Mouse (Mus musculus): ENCODE results near the gene Phldb3. TPM values are rescaled to one million over a fixed set of nuclear protein-coding genes. Genes with fewer than 3 reads are reported as not detected.

Gene Phldb3
- polyA plus RNA-seq, 1 experiment from 2014 or later, result 0.12 TPM

GRCm38 (mm10) chr7:24599211-24600067 is 11.1 kb upstream of the Phldb3 start:
- H3K4me3 ChIP-seq (ENCODE audit: low read depth, low read length), result no peak overlapping the region
- no peak for DNase-seq
- no peaks in the 10 kb centered on the region for H3K9me3 ChIP-seq (ENCODE audit: low read length)
- H3K27ac ChIP-seq (ENCODE audit: low read depth), result 0 out of 2 replicates have a peak overlapping the region, but pooled peaks have one; percentile 36
- no peak overlapping the region for H3K4me2 ChIP-seq (ENCODE audit: low read depth, low read length)
- WGBS (ENCODE audit: insufficient replicate concordance), result 63% methylated on average over 15 of the region's 15 CpGs
- no peak overlapping the region for H3K9ac ChIP-seq (replicated peaks)
- peaks cover 3% of the 10 kb centered on the region; the same call in 1 of the 2 replicates for H3K36me3 ChIP-seq (replicated peaks; ENCODE audit: insufficient read depth, low read length)
- ATAC-seq, result peak; percentile 40
- TF ChIP-seq EP300 (IDR thresholded peaks at IDR 0.05; ENCODE audit: low read depth), result no peak
- peak; percentile 51 for TF ChIP-seq CTCF (IDR thresholded peaks at IDR 0.05; ENCODE audit: low read depth)
- H3K4me1 ChIP-seq (ENCODE audit: insufficient read depth), result peaks cover 9% of the 10 kb centered on the region
- no peaks in the 10 kb centered on the region for H3K27me3 ChIP-seq (ENCODE audit: insufficient read depth, low read length)

- TF ChIP-seq EP300 (IDR thresholded peaks at IDR 0.05; ENCODE audit: low read depth) (no peak), CTCF (IDR thresholded peaks at IDR 0.05; ENCODE audit: low read depth) (peak; percentile 100)
- H3K27ac ChIP-seq (ENCODE audit: low read depth), result no peak overlapping the region
- H3K9me3 ChIP-seq (ENCODE audit: low read length), result no peaks in the 10 kb centered on the region
- ATAC-seq (peak; percentile 85), DNase-seq (peak; percentile 95)
- H3K36me3 ChIP-seq (replicated peaks; ENCODE audit: insufficient read depth, low read length), result peaks cover 3% of the 10 kb centered on the region; the same call in 1 of the 2 replicates
- no peak overlapping the region for H3K4me2 ChIP-seq (ENCODE audit: low read depth, low read length)
- WGBS (ENCODE audit: insufficient replicate concordance), result 7% methylated on average over 13 of the region's 13 CpGs
- no peak overlapping the region for H3K9ac ChIP-seq (replicated peaks)
- H3K27me3 ChIP-seq (ENCODE audit: insufficient read depth, low read length), result no peaks in the 10 kb centered on the region
- H3K4me1 ChIP-seq (ENCODE audit: insufficient read depth), result peaks cover 7% of the 10 kb centered on the region
- H3K4me3 ChIP-seq (ENCODE audit: low read depth, low read length), result no peak overlapping the region
Measured at GRCm38 (mm10) chr7:24600941-24601597, 9.5 kb upstream of the Phldb3 start.

GRCm38 (mm10) chr7:24605561-24605960 is 5.0 kb upstream of the Phldb3 start:
- H3K4me3 ChIP-seq (ENCODE audit: low read depth, low read length), result no peak overlapping the region
- TF ChIP-seq CTCF (IDR thresholded peaks at IDR 0.05; ENCODE audit: low read depth) (no peak), EP300 (IDR thresholded peaks at IDR 0.05; ENCODE audit: low read depth) (no peak)
- DNase-seq (no peak), ATAC-seq (no peak)
- no peaks in the 10 kb centered on the region for H3K9me3 ChIP-seq (ENCODE audit: low read length)
- H3K9ac ChIP-seq (replicated peaks), result no peak overlapping the region
- no peak overlapping the region for H3K4me2 ChIP-seq (ENCODE audit: low read depth, low read length)
- H3K27me3 ChIP-seq (ENCODE audit: insufficient read depth, low read length), result no peaks in the 10 kb centered on the region
- 81% methylated on average over 7 of the region's 7 CpGs for WGBS (ENCODE audit: insufficient replicate concordance)
- no peak overlapping the region for H3K27ac ChIP-seq (ENCODE audit: low read depth)
- peaks cover 11% of the 10 kb centered on the region for H3K4me1 ChIP-seq (ENCODE audit: insufficient read depth)
- H3K36me3 ChIP-seq (replicated peaks; ENCODE audit: insufficient read depth, low read length), result peaks cover 7% of the 10 kb centered on the region; the same call in 1 of the 2 replicates

GRCm38 (mm10) chr7:24606046-24606445 is 4.5 kb upstream of the Phldb3 start:
- Histone ChIP-seq H3K9me3 (ENCODE audit: low read length) (no peaks in the 10 kb centered on the region), H3K4me2 (ENCODE audit: low read depth, low read length) (no peak overlapping the region), H3K4me1 (ENCODE audit: insufficient read depth) (peaks cover 15% of the 10 kb centered on the region), H3K9ac (replicated peaks) (no peak overlapping the region), H3K27me3 (ENCODE audit: insufficient read depth, low read length) (no peaks in the 10 kb centered on the region), H3K36me3 (replicated peaks; ENCODE audit: insufficient read depth, low read length) (peaks cover 7% of the 10 kb centered on the region; the same call in 1 of the 2 replicates), H3K4me3 (ENCODE audit: low read depth, low read length) (no peak overlapping the region), H3K27ac (ENCODE audit: low read depth) (0 out of 2 replicates have a peak overlapping the region, but pooled peaks have one; percentile 29)
- 70% methylated on average over 7 of the region's 7 CpGs for WGBS (ENCODE audit: insufficient replicate concordance)
- TF ChIP-seq EP300 (IDR thresholded peaks at IDR 0.05; ENCODE audit: low read depth) (no peak), CTCF (IDR thresholded peaks at IDR 0.05; ENCODE audit: low read depth) (no peak)
- DNase-seq, result peak; percentile 49
- no peak for ATAC-seq

GRCm38 (mm10) chr7:24608017-24608416 is 2.5 kb upstream of the Phldb3 start:
- Histone ChIP-seq H3K4me1 (ENCODE audit: insufficient read depth) (peaks cover 26% of the 10 kb centered on the region), H3K9ac (replicated peaks) (0 out of 2 replicates have a peak overlapping the region, but pooled peaks have one; percentile 48), H3K4me2 (ENCODE audit: low read depth, low read length) (peak overlapping the region; percentile 59), H3K27ac (ENCODE audit: low read depth) (peak overlapping the region; percentile 59; the same call in 1 of the 2 replicates), H3K36me3 (replicated peaks; ENCODE audit: insufficient read depth, low read length) (peaks cover 7% of the 10 kb centered on the region; the same call in 1 of the 2 replicates), H3K4me3 (ENCODE audit: low read depth, low read length) (peak overlapping the region; percentile 18; the same call in 1 of the 2 replicates), H3K27me3 (ENCODE audit: insufficient read depth, low read length) (peaks cover 6% of the 10 kb centered on the region; the same call in 1 of the 2 replicates), H3K9me3 (ENCODE audit: low read length) (no peaks in the 10 kb centered on the region)
- TF ChIP-seq EP300 (IDR thresholded peaks at IDR 0.05; ENCODE audit: low read depth) (no peak), CTCF (IDR thresholded peaks at IDR 0.05; ENCODE audit: low read depth) (no peak)
- ATAC-seq (peak; percentile 84), DNase-seq (peak; percentile 75)
- 36% methylated on average over 6 of the region's 6 CpGs for WGBS (ENCODE audit: insufficient replicate concordance)

- peak overlapping the region; percentile 48; the same call in 1 of the 2 replicates for H3K9ac ChIP-seq (replicated peaks)
- peak overlapping the region; percentile 59; the same call in 1 of the 2 replicates for H3K27ac ChIP-seq (ENCODE audit: low read depth)
- DNase-seq, result no peak
- peak overlapping the region; percentile 59 for H3K4me2 ChIP-seq (ENCODE audit: low read depth, low read length)
- H3K9me3 ChIP-seq (ENCODE audit: low read length), result no peaks in the 10 kb centered on the region
- peaks cover 7% of the 10 kb centered on the region; the same call in 1 of the 2 replicates for H3K36me3 ChIP-seq (replicated peaks; ENCODE audit: insufficient read depth, low read length)
- ATAC-seq, result no peak
- WGBS (ENCODE audit: insufficient replicate concordance), result 44% methylated on average over 8 of the region's 8 CpGs
- peaks cover 26% of the 10 kb centered on the region for H3K4me1 ChIP-seq (ENCODE audit: insufficient read depth)
- TF ChIP-seq CTCF (IDR thresholded peaks at IDR 0.05; ENCODE audit: low read depth) (no peak), EP300 (IDR thresholded peaks at IDR 0.05; ENCODE audit: low read depth) (no peak)
- peak overlapping the region; percentile 18; the same call in 1 of the 2 replicates for H3K4me3 ChIP-seq (ENCODE audit: low read depth, low read length)
- peaks cover 6% of the 10 kb centered on the region; the same call in 1 of the 2 replicates for H3K27me3 ChIP-seq (ENCODE audit: insufficient read depth, low read length)
Measured at GRCm38 (mm10) chr7:24608561-24608960, 2.0 kb upstream of the Phldb3 start.
